9 mouse cellular contexts compared by ENCODE assay signal in the genomic region with DNA sequence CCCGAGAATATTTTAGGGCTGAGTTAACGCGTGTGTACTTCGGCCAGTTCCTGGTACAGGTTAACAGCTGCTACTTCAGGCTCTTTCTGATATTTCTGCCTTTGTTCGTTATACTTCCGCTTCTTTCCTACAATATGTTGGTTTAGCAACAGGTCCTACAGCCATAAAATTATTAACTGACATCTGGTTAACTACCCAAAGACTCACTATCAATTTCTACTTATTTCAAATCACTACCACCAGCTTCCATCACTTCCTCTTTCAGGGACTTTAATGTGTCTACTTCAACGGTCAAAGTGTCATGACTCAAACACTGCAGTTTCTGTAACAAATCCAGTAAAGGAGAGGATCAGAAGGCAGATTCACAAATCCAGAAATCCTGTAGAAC. TPM values are rescaled to one million over a fixed set of nuclear protein-coding genes. Genes with fewer than 3 reads are reported as not detected.
DNase-seq lines count a peak whose midpoint lies in the region; ATAC-seq and TF ChIP-seq lines count a peak whose summit lies in the region.
"Had no signal": no experiment of that assay in that cellular context is flagged by ENCODE, and none has a peak within 500 bp of the region (broad histone marks: within the 10 kb centered on the region; RNA-seq: fewer than 3 reads in every experiment).

No protein-coding gene starts in this region.

- H3K27me3 ChIP-seq in lung, postnatal 0 days (replicated peaks; ENCODE audit: insufficient read depth, low read length) = no peaks in the 10 kb centered on the region
- no peaks in the 10 kb centered on the region for H3K27me3 ChIP-seq in forebrain, embryonic 12.5 days
- 0 out of 2 replicates have a peak, but pooled peaks cover 8% of the 10 kb centered on the region for H3K27me3 ChIP-seq in liver, embryonic 12.5 days (replicated peaks)
- H3K27me3 ChIP-seq in stomach, embryonic 16.5 days (ENCODE audit: control insufficient read depth, insufficient read depth, low read length) = no peaks in the 10 kb centered on the region

- H3K4me1 ChIP-seq in lung, postnatal 0 days (ENCODE audit: insufficient read depth, low read depth, low read length) = peaks cover 3% of the 10 kb centered on the region; the same call in 1 of the 2 replicates
- peaks cover 15% of the 10 kb centered on the region for H3K4me1 ChIP-seq in forebrain, embryonic 12.5 days
- H3K4me1 ChIP-seq in liver, embryonic 12.5 days = peaks cover 17% of the 10 kb centered on the region
- H3K4me1 ChIP-seq in stomach, embryonic 16.5 days (ENCODE audit: control insufficient read depth, insufficient read depth, low read length) = peaks cover 14% of the 10 kb centered on the region

- peak overlapping the region; percentile 62; the same call in 1 of the 2 replicates for H3K9ac ChIP-seq in lung, postnatal 0 days (replicated peaks; ENCODE audit: low read depth)
- peak overlapping the region; percentile 91 for H3K9ac ChIP-seq in forebrain, embryonic 12.5 days
- H3K9ac ChIP-seq in liver, embryonic 12.5 days = peak overlapping the region; percentile 86
- H3K9ac ChIP-seq in stomach, embryonic 16.5 days (ENCODE audit: low read length) = peak overlapping the region; percentile 97

- no peaks in the 10 kb centered on the region for H3K9me3 ChIP-seq in lung, postnatal 0 days (ENCODE audit: low read length)
- no peaks in the 10 kb centered on the region for H3K9me3 ChIP-seq in forebrain, embryonic 12.5 days
- H3K9me3 ChIP-seq in liver, embryonic 12.5 days (replicated peaks) = no peaks in the 10 kb centered on the region
- no peaks in the 10 kb centered on the region for H3K9me3 ChIP-seq in stomach, embryonic 16.5 days (replicated peaks; ENCODE audit: control insufficient read depth, low read length)

- no peak for TF ChIP-seq CTCF in lung, postnatal 0 days (IDR thresholded peaks at IDR 0.05)

- WGBS in lung, postnatal 0 days = 31% methylated on average over 7 of the region's 7 CpGs
- WGBS in forebrain, embryonic 12.5 days = 62% methylated on average over 7 of the region's 7 CpGs
- WGBS in liver, embryonic 12.5 days (ENCODE audit: insufficient replicate concordance) = 44% methylated on average over 7 of the region's 7 CpGs
- WGBS in stomach, embryonic 16.5 days = 21% methylated on average over 7 of the region's 7 CpGs

- 0 out of 2 replicates have a peak, but pooled peaks cover 3% of the 10 kb centered on the region for H3K36me3 ChIP-seq in lung, postnatal 0 days (ENCODE audit: insufficient read depth, low read length)
- peaks cover 6% of the 10 kb centered on the region; the same call in 1 of the 2 replicates for H3K36me3 ChIP-seq in forebrain, embryonic 12.5 days (replicated peaks)
- peaks cover 20% of the 10 kb centered on the region for H3K36me3 ChIP-seq in liver, embryonic 12.5 days
- H3K36me3 ChIP-seq in stomach, embryonic 16.5 days (ENCODE audit: control insufficient read depth, insufficient read depth, low read length) = no peaks in the 10 kb centered on the region

- H3K27ac ChIP-seq in lung, postnatal 0 days (ENCODE audit: low read length) = peak overlapping the region; percentile 60
- peak overlapping the region; percentile 99 for H3K27ac ChIP-seq in forebrain, embryonic 12.5 days
- peak overlapping the region; percentile 96 for H3K27ac ChIP-seq in liver, embryonic 12.5 days
- H3K27ac ChIP-seq in stomach, embryonic 16.5 days (ENCODE audit: low read length) = peak overlapping the region; percentile 96

- intact Hi-C loops in gastrocnemius, postnatal 36 days (cut with DNase I) = no loop called here

- no peak; the same call in 1 of the 2 replicates for TF ChIP-seq EP300 in lung, postnatal 0 days (IDR thresholded peaks at IDR 0.05)

- H3K4me3 ChIP-seq in lung, postnatal 0 days (ENCODE audit: low read depth, low read length) = peak overlapping the region; percentile 63
- peak overlapping the region; percentile 88 for H3K4me3 ChIP-seq in forebrain, embryonic 12.5 days (replicated peaks)
- H3K4me3 ChIP-seq in liver, embryonic 12.5 days = peak overlapping the region; percentile 85
- H3K4me3 ChIP-seq in stomach, embryonic 16.5 days (replicated peaks; ENCODE audit: low read length) = peak overlapping the region; percentile 88

- no peak for DNase-seq in lung, postnatal 0 days (ENCODE audit: low spot score)
- no peak for DNase-seq in lung, adult 18-20 months
- DNase-seq in gastrocnemius, postnatal 36 days = no peak
- no peak for DNase-seq in embryo, embryonic 10.5 days (ENCODE audit: low spot score)
- DNase-seq in ovary, postnatal 14 days (ENCODE audit: low spot score) = no peak

- peak overlapping the region; percentile 84 for H3K4me2 ChIP-seq in lung, postnatal 0 days (replicated peaks; ENCODE audit: low read depth, low read length)
- H3K4me2 ChIP-seq in forebrain, embryonic 12.5 days = peak overlapping the region; percentile 60
- H3K4me2 ChIP-seq in liver, embryonic 12.5 days = peak overlapping the region; percentile 86
- peak overlapping the region; percentile 77 for H3K4me2 ChIP-seq in stomach, embryonic 16.5 days (ENCODE audit: low read depth, low read length)

- peak; percentile 24; the same call in 1 of the 2 replicates for ATAC-seq in lung, postnatal 0 days
- ATAC-seq in forebrain, embryonic 12.5 days (ENCODE audit: low FRiP score) = peak; percentile 9; the same call in 1 of the 2 replicates
- no peak for ATAC-seq in liver, embryonic 12.5 days
- no peak for ATAC-seq in stomach, embryonic 16.5 days (ENCODE audit: insufficient read depth, low FRiP score)

RNA-seq across cellular contexts. Expression of a gene that starts 0.4 kb away (rescaled TPM):
- 43.8 and 47.2 TPM in 2 replicates for polyA plus RNA-seq in lung, postnatal 0 days (2015; fragmentation: Nextera tagmentation; extraction: Ambion mirVana)
- 80.4 and 80.8 TPM in 2 replicates for polyA plus RNA-seq in forebrain, embryonic 12.5 days (2016; fragmentation: Nextera tagmentation; extraction: Ambion mirVana)
- 28.9 and 29.1 TPM in 2 replicates for polyA plus RNA-seq in liver, embryonic 12.5 days (2016; fragmentation: Nextera tagmentation; extraction: Ambion mirVana)
- polyA plus RNA-seq in stomach, embryonic 16.5 days (2015; fragmentation: Nextera tagmentation; extraction: Ambion mirVana) = 82.4 and 88.0 TPM in 2 replicates
- total RNA-seq in gastrocnemius, postnatal 36 days (2021) = 10 to 100 TPM; 19.8 to 21.3 TPM

RNA-seq across cellular contexts. Expression of a gene that starts 22.6 kb away (rescaled TPM):
- 0.05 TPM in 1 of 2 replicates, not detected in the other for polyA plus RNA-seq in lung, postnatal 0 days (2015; fragmentation: Nextera tagmentation; extraction: Ambion mirVana)
- polyA plus RNA-seq in forebrain, embryonic 12.5 days (2016; fragmentation: Nextera tagmentation; extraction: Ambion mirVana) = not detected in 2 replicates
- polyA plus RNA-seq in liver, embryonic 12.5 days (2016; fragmentation: Nextera tagmentation; extraction: Ambion mirVana) = not detected in 2 replicates
- polyA plus RNA-seq in stomach, embryonic 16.5 days (2015; fragmentation: Nextera tagmentation; extraction: Ambion mirVana) = 0.10 TPM in 1 of 2 replicates, not detected in the other
- not detected for total RNA-seq in gastrocnemius, postnatal 36 days (2021)
- total RNA-seq: heart, adult 18-20 months had no signal

Comparison
In these comparisons a context has a peak if more than half of its experiments do, and no peak if none do; other contexts are left out.
1. ATAC-seq: peak in lung, postnatal 0 days (single experiment) and forebrain, embryonic 12.5 days (single experiment); none in liver, embryonic 12.5 days (single experiment) and stomach, embryonic 16.5 days (single experiment).
2. Peak in every context shown above with its lines, with median percentiles within 50 percentile points of each other: H3K27ac ChIP-seq, H3K4me2 ChIP-seq, H3K4me3 ChIP-seq and H3K9ac ChIP-seq.